Mouse (Mus musculus): Measurements from ENCODE around the gene Cib1.

DNA sequence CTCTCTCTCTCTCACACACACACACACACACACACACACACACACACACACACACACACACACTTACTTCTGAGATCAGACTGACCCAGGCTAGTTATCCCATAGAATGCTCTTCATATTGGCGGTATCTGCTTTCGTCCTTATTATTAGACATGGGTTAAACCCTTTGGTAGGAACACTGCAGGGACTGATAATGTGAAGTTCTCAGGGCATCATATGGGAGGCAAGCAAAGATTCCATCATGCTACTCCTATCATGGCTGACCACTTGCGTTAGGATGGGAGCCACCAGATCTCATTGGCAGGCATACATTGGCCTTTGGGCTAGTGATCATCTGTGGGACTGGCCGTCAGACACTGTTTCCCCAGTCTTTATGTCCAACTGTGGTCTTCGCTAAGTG lies 37.5 kb downstream of the Cib1 start:
- no peak for TF ChIP-seq POLR2A (IDR thresholded peaks at IDR 0.05; ENCODE audit: low read depth, low read length)
- no peak for TF ChIP-seq CTCF (conservative IDR thresholded peaks at IDR 0.05; ENCODE audit: insufficient read depth, insufficient read length, low read depth, low read length)

All from kidney, adult 2 months (tissue).